Mouse (Mus musculus): Measurements from ENCODE around the gene E130309D02Rik. TPM values are rescaled to one million over a fixed set of nuclear protein-coding genes. Genes with fewer than 3 reads are reported as not detected.

The E130309D02Rik gene
- 37.8 and 37.9 TPM in 2 replicates for polyA plus RNA-seq (2015; fragmentation: Nextera tagmentation; extraction: Ambion mirVana)

DNA sequence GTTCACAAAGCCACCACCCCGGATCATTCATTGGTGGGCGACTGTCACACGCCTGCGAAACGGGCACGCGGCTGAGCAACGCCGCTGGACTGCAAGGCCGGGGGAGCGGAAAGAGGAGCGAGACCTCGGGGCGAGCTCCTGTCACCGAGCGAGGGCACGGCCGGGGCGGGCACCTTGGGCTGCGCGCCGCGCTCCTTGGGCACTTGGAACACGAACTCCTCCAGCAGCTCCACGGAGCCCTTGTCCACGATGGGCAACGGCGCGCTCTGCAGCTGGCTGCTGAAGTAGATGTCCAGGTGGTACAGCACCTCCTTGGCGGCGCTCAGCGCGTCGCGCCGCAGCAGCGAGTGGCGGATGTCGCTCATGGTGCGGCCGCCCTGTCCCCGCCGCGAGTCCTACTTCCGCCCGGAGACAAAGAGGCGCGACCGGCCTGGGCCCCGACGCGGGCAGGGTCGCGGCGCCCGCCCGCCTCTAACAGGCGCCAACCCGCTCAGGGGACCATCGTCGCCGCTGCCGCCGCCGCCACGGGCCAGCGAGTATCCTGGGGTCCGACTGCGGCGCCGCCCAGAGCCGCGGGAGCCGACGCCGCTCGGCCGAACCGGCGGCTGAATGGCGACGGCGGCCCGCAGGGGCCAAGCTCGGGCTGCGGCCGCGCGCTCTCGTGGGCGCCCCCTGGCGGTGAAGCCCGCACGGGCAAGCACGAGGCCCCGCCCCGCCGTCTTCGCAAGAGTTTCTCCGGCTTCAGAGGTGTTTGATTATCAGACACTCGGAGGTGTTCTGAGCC, at the start of gene E130309D02Rik:
TSS of gene E130309D02Rik (minus strand) at position 631 of the 784 bp plus-strand sequence.
- WGBS: under 1% methylated on average over 100 of the region's 101 CpGs
- Histone ChIP-seq H3K9me3 (no peaks in the 10 kb centered on the region), H3K27me3 (no peaks in the 10 kb centered on the region), H3K4me1 (peaks cover 15% of the 10 kb centered on the region), H3K27ac (peak within 1 kb of the TSS; percentile 82), H3K4me3 (peak within 1 kb of the TSS; percentile 89), H3K9ac (peak within 1 kb of the TSS; percentile 95), H3K36me3 (peaks cover 70% of the 10 kb centered on the region), H3K4me2 (replicated peaks) (peak within 1 kb of the TSS; percentile 82)
- peak; percentile 86 for ATAC-seq (ENCODE audit: low FRiP score, low read depth)

- Histone ChIP-seq H3K4me3 (peak overlapping the region; percentile 51), H3K36me3 (no peaks in the 10 kb centered on the region), H3K27me3 (peaks cover 74% of the 10 kb centered on the region), H3K27ac (no peak overlapping the region), H3K9me3 (no peaks in the 10 kb centered on the region), H3K9ac (peak overlapping the region; percentile 67), H3K4me2 (replicated peaks) (peak overlapping the region; percentile 93), H3K4me1 (peaks cover 15% of the 10 kb centered on the region)
- ATAC-seq (ENCODE audit: low FRiP score, low read depth): peak; percentile 64; the same call in 1 of the 2 replicates
- WGBS: under 1% methylated on average over 47 of the region's 47 CpGs
These were observed 48.8 kb upstream of the E130309D02Rik start for GRCm38 (mm10) chr5:143363678-143364615.

DNA sequence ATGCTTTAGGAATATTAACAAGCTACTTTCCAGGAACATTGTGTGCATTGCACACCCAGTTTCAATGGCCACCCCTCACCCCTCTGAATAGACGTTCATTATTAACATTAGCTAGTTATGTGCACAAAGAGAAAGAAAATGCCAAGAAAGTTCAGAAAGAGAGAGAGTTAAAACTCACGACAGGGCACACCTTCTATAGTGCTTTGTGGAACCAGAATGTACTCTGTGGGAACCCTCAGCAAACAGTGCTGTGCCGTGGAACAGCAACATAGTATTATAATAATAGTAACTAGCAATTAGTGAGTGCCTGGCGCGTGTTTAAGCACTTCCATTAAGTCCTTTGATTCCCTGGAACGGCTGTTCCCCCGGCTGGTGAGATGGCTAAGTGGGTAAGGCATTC, 46.3 kb upstream of the E130309D02Rik start:
- Histone ChIP-seq H3K4me2 (replicated peaks) (no peak overlapping the region), H3K4me3 (no peak overlapping the region), H3K9ac (no peak overlapping the region), H3K27ac (no peak overlapping the region), H3K36me3 (no peaks in the 10 kb centered on the region), H3K4me1 (peaks cover 22% of the 10 kb centered on the region), H3K9me3 (no peaks in the 10 kb centered on the region), H3K27me3 (peaks cover 80% of the 10 kb centered on the region)
- WGBS: 53% methylated on average over 7 of the region's 7 CpGs
- no peak for ATAC-seq (ENCODE audit: low FRiP score, low read depth)

GRCm38 (mm10) chr5:143360000-143360399, 44.8 kb upstream of the E130309D02Rik start:
- no peak overlapping the region for H3K27ac ChIP-seq
- H3K36me3 ChIP-seq: no peaks in the 10 kb centered on the region
- no peaks in the 10 kb centered on the region for H3K9me3 ChIP-seq
- no peak for ATAC-seq (ENCODE audit: low FRiP score, low read depth)
- H3K4me1 ChIP-seq: peaks cover 22% of the 10 kb centered on the region
- H3K27me3 ChIP-seq: peaks cover 78% of the 10 kb centered on the region
- 52% methylated on average over 5 of the region's 5 CpGs for WGBS
- H3K4me2 ChIP-seq (replicated peaks): no peak overlapping the region
- no peak overlapping the region for H3K9ac ChIP-seq
- H3K4me3 ChIP-seq: no peak overlapping the region

GRCm38 (mm10) chr5:143359263-143359662, 44.1 kb upstream of the E130309D02Rik start:
- Histone ChIP-seq H3K27me3 (peaks cover 77% of the 10 kb centered on the region), H3K36me3 (no peaks in the 10 kb centered on the region), H3K4me2 (replicated peaks) (no peak overlapping the region), H3K9ac (no peak overlapping the region), H3K9me3 (no peaks in the 10 kb centered on the region), H3K4me3 (no peak overlapping the region), H3K4me1 (peaks cover 17% of the 10 kb centered on the region), H3K27ac (no peak overlapping the region)
- 37% methylated on average over 7 of the region's 7 CpGs for WGBS
- ATAC-seq (ENCODE audit: low FRiP score, low read depth): no peak

DNA sequence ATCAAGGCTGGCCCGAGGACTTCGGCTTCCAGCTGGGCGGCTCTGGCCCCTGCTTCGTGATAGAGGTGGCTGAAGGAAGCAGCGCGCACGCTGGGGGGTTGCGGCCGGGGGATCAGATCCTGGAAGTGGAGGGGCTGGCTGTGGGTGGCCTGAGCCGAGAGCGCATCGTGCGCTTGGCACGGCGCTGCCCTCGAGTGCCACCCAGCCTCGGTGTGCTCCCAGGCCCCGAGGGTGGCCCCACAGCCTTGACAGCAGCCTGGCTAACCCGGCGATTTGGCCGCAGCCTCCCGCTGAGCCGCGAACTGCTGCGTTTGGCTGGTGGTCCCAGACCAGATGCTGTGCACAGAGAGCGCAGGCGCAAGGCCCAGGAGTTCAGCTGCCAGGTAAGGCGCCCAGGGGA, 42.4 kb upstream of the E130309D02Rik start:
- H3K9ac ChIP-seq: peak overlapping the region; percentile 54
- peak overlapping the region; percentile 60 for H3K4me2 ChIP-seq (replicated peaks)
- peaks cover 62% of the 10 kb centered on the region for H3K27me3 ChIP-seq
- peaks cover 5% of the 10 kb centered on the region; the same call in 1 of the 2 replicates for H3K9me3 ChIP-seq
- H3K4me1 ChIP-seq: peaks cover 6% of the 10 kb centered on the region
- H3K27ac ChIP-seq: no peak overlapping the region
- no peaks in the 10 kb centered on the region for H3K36me3 ChIP-seq
- H3K4me3 ChIP-seq: peak overlapping the region; percentile 34
- no peak for ATAC-seq (ENCODE audit: low FRiP score, low read depth)
- WGBS: 3% methylated on average over 27 of the region's 28 CpGs

DNA sequence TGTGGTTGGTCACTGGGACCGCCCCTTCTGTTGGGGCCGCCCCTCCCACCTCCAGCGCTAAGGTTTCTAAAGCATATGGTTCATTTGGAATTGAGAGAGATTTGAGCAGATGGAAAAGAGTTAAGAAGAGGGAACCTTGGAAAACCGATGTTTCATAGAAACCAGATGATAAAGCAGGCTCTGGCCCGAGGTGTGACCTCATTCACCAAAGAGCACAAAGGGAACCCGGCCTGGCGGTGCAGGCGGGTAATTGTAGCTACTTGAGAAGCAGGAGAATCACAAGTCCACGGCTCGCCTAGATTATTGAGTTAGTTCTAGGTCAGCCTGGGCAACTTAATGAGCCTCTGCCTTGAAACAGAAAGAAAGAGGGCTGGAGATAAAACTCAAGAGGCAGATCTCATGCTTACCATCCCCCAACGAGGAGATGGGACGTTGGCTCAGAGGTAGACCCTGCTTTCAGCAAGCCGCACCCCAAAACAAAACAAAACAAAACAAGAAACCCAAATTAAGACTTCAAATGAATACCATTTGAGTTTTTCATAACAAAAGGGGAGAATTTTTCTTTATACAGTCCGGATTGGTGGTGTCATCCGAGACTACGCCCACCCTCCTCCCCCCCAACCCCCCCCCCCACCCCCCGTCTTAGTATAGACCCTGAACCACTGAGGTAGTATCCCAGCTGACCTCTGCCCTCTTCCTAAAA, 41.7 kb upstream of the E130309D02Rik start, which contains the start of gene Grid2ip:
TSS of gene Grid2ip (plus strand) at position 653 of the 703 bp plus-strand sequence.
- Histone ChIP-seq H3K4me3 (peak within 1 kb of the TSS; percentile 34), H3K4me2 (replicated peaks) (peak within 1 kb of the TSS; percentile 60), H3K27me3 (peaks cover 57% of the 10 kb centered on the region), H3K36me3 (no peaks in the 10 kb centered on the region), H3K9ac (peak within 1 kb of the TSS; percentile 54), H3K27ac (no peak within 1 kb of the TSS), H3K9me3 (peaks cover 6% of the 10 kb centered on the region; the same call in 1 of the 2 replicates), H3K4me1 (peaks cover 6% of the 10 kb centered on the region)
- 16% methylated on average over 17 of the region's 17 CpGs for WGBS
- ATAC-seq (ENCODE audit: low FRiP score, low read depth): no peak

- Histone ChIP-seq H3K36me3 (no peaks in the 10 kb centered on the region), H3K9ac (no peak overlapping the region), H3K4me2 (replicated peaks) (no peak overlapping the region), H3K4me1 (peaks cover 6% of the 10 kb centered on the region), H3K9me3 (peaks cover 6% of the 10 kb centered on the region; the same call in 1 of the 2 replicates), H3K27ac (no peak overlapping the region), H3K27me3 (peaks cover 57% of the 10 kb centered on the region), H3K4me3 (no peak overlapping the region)
- WGBS: 34% methylated on average over 5 of the region's 5 CpGs
- no peak for ATAC-seq (ENCODE audit: low FRiP score, low read depth)
These were observed 40.9 kb upstream of the E130309D02Rik start for GRCm38 (mm10) chr5:143356017-143356416.

- Histone ChIP-seq H3K27me3 (no peaks in the 10 kb centered on the region), H3K27ac (no peak overlapping the region), H3K36me3 (no peaks in the 10 kb centered on the region), H3K4me3 (no peak overlapping the region), H3K4me1 (no peaks in the 10 kb centered on the region), H3K4me2 (replicated peaks) (no peak overlapping the region), H3K9ac (no peak overlapping the region), H3K9me3 (peaks cover 9% of the 10 kb centered on the region)
- WGBS: 71% methylated on average over 8 of the region's 8 CpGs
- no peak for ATAC-seq (ENCODE audit: low FRiP score, low read depth)
These were observed 31.2 kb upstream of the E130309D02Rik start for GRCm38 (mm10) chr5:143346367-143346766.

GRCm38 (mm10) chr5:143339603-143340002, 24.4 kb upstream of the E130309D02Rik start:
- H3K4me1 ChIP-seq: no peaks in the 10 kb centered on the region
- H3K4me3 ChIP-seq: no peak overlapping the region
- H3K9ac ChIP-seq: no peak overlapping the region
- H3K36me3 ChIP-seq: no peaks in the 10 kb centered on the region
- H3K4me2 ChIP-seq (replicated peaks): no peak overlapping the region
- H3K9me3 ChIP-seq: no peaks in the 10 kb centered on the region
- H3K27me3 ChIP-seq: no peaks in the 10 kb centered on the region
- ATAC-seq (ENCODE audit: low FRiP score, low read depth): no peak
- 52% methylated on average over 6 of the region's 6 CpGs for WGBS
- no peak overlapping the region for H3K27ac ChIP-seq

GRCm38 (mm10) chr5:143336559-143336958, 21.4 kb upstream of the E130309D02Rik start:
- no peak overlapping the region for H3K4me2 ChIP-seq (replicated peaks)
- H3K9ac ChIP-seq: no peak overlapping the region
- 67% methylated on average over 6 of the region's 6 CpGs for WGBS
- H3K36me3 ChIP-seq: no peaks in the 10 kb centered on the region
- no peak for ATAC-seq (ENCODE audit: low FRiP score, low read depth)
- no peaks in the 10 kb centered on the region for H3K4me1 ChIP-seq
- no peak overlapping the region for H3K4me3 ChIP-seq
- no peaks in the 10 kb centered on the region for H3K9me3 ChIP-seq
- H3K27ac ChIP-seq: no peak overlapping the region
- no peaks in the 10 kb centered on the region for H3K27me3 ChIP-seq

Measured in limb, embryonic 13.5 days (tissue).